ENCODE assay signal across 26 mouse cellular contexts in the genomic region with DNA sequence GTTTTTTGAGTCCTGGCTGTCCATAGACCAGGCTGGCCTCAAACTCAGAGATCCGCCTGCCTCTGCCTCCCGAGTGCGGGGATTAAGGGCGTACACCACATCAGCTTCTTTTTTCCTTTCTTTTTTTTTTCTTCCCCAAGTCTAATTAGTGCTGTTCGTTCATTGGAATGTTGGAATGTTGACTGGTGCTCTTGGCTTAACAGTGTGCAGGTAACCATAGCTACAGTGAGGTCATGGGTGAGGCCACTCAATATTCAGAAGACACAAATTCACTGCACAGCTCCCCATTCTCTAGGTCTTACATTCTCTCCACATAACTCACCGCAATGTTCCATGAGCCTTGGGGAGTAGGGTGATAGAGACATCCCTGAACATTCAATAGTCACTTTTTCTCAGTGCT.
"Had no signal": no experiment of that assay in that cellular context is flagged by ENCODE, and none has a peak within 500 bp of the region (broad histone marks: within the 10 kb centered on the region; RNA-seq: fewer than 3 reads in every experiment).

No protein-coding gene starts in this region.

- H3K27ac ChIP-seq: heart, embryonic 10.5 days; hindbrain, embryonic 10.5 days; hindbrain, embryonic 12.5 days; hindbrain, embryonic 14.5 days; intestine, embryonic 15.5 days; layer of hippocampus, adult 2 months; left cerebral cortex, adult 2 months; limb, embryonic 13.5 days; limb, embryonic 15.5 days; liver, embryonic 12.5 days; liver, embryonic 14.5 days had no signal

- H3K27me3 ChIP-seq: heart, embryonic 12.5 days; hindbrain, embryonic 12.5 days; intestine, embryonic 15.5 days; limb, embryonic 13.5 days; limb, embryonic 15.5 days had no signal

- ATAC-seq: hindbrain, embryonic 16.5 days; inflammation-experienced regulatory T-cells, adult 6 months; intestine, embryonic 15.5 days; intestine, postnatal 0 days; liver, embryonic 12.5 days had no signal

- H3K36me3 ChIP-seq: heart, embryonic 10.5 days; heart, embryonic 12.5 days; hindbrain, embryonic 10.5 days; hindbrain, embryonic 12.5 days; intestine, embryonic 15.5 days; limb, embryonic 13.5 days; limb, embryonic 15.5 days; liver, embryonic 12.5 days had no signal

- H3K9ac ChIP-seq: heart, embryonic 12.5 days; hindbrain, embryonic 12.5 days; hindbrain, embryonic 14.5 days; intestine, embryonic 15.5 days; limb, embryonic 13.5 days; limb, embryonic 15.5 days; liver, embryonic 12.5 days; liver, embryonic 14.5 days had no signal

- H3K9me3 ChIP-seq: heart, embryonic 10.5 days; heart, embryonic 12.5 days; hindbrain, embryonic 10.5 days; hindbrain, embryonic 12.5 days; intestine, embryonic 15.5 days; limb, embryonic 15.5 days; liver, embryonic 12.5 days had no signal

- H3K4me2 ChIP-seq: heart, embryonic 12.5 days; hindbrain, embryonic 12.5 days; hindbrain, embryonic 14.5 days; intestine, embryonic 15.5 days; limb, embryonic 13.5 days; limb, embryonic 15.5 days; liver, embryonic 12.5 days had no signal

- DNase-seq: gastrocnemius, postnatal 14 days; gastrocnemius, postnatal 36 days; heart, adult 18-20 months; heart, postnatal 14 days; heart, postnatal 4 days; kidney, adult 18-20 months; kidney, adult 8-10 months; kidney, postnatal 10 days; kidney, postnatal 25 days; kidney, postnatal 4 days; left cerebral cortex, postnatal 4 days had no signal

- H3K4me3 ChIP-seq: heart, embryonic 10.5 days; heart, embryonic 12.5 days; hindbrain, embryonic 10.5 days; hindbrain, embryonic 12.5 days; intestine, embryonic 15.5 days; layer of hippocampus, adult 2 months; left cerebral cortex, adult 2 months; limb, embryonic 13.5 days; limb, embryonic 15.5 days; liver, embryonic 12.5 days had no signal
